Mouse (Mus musculus) embryonic fibroblast, embryonic 13.5 days (primary cell): ENCODE measurements around the gene Ptov1.

ENCODE experiments used
- CTCF ChIP-seq: IDR thresholded peaks from 2 replicates; pipeline ENCODE4 v1.5.1; 2011; ENCODE audit warnings: mild to moderate bottlenecking, control low read depth, low read length, moderate library complexity, borderline replicate concordance; ENCODE audit not compliant: insufficient read depth
- POLR2A ChIP-seq: IDR thresholded peaks from 2 replicates; pipeline ENCODE4 v1.6.1; 2011; ENCODE audit warnings: low read depth, mild to moderate bottlenecking, control low read depth, low read length, moderate library complexity

GRCm38 (mm10) chr7:44916881-44917280 lies 47.3 kb upstream of the Ptov1 start:
- TF ChIP-seq CTCF, result no peak
- TF ChIP-seq POLR2A, result no peak
